8 mouse cellular contexts compared by ENCODE assay signal in genomic region chr13:20090711-20091603, GRCm38 (mm10). TPM values are rescaled to one million over a fixed set of nuclear protein-coding genes. Genes with fewer than 3 reads are reported as not detected.
DNase-seq lines count a peak whose midpoint lies in the region; ATAC-seq and TF ChIP-seq lines count a peak whose summit lies in the region.

No protein-coding gene starts in this region.

- DNase-seq in CD4-positive, CD25-positive, alpha-beta regulatory T cell, adult 2 months (ENCODE audit: low read depth, low spot score): peak; percentile 80
- DNase-seq in forebrain, embryonic 11.5 days (ENCODE audit: low spot score): peak; percentile 86
- DNase-seq in heart, postnatal 36 days: peak; percentile 61 to 74
- DNase-seq in layer of hippocampus, postnatal 36 days: peak; percentile 36 to 43
- peak; percentile 75 to 76 for DNase-seq in lung, postnatal 4 days
- DNase-seq in retina, postnatal 7 days (ENCODE audit: low read depth, low spot score): peak; percentile 29
- DNase-seq in urinary bladder, adult 2 months (ENCODE audit: low spot score): peak; percentile 65

- peak; percentile 61; the same call in 1 of the 2 replicates for TF ChIP-seq POLR2A in bone marrow, adult 2 months (IDR thresholded peaks at IDR 0.05; ENCODE audit: borderline replicate concordance, control insufficient read depth, low read depth, low read length)

- peak overlapping the region; percentile 88 for H3K4me3 ChIP-seq in bone marrow, adult 2 months (replicated peaks; ENCODE audit: control insufficient read depth, low read depth, low read length)
- peak overlapping the region; percentile 70 for H3K4me3 ChIP-seq in forebrain, embryonic 11.5 days (ENCODE audit: low read depth, low read length)

- peak; percentile 75 for ATAC-seq in forebrain, embryonic 11.5 days (replicated peaks; ENCODE audit: low FRiP score)

- under 1% methylated on average over 90 of the region's 93 CpGs for WGBS in bone marrow, adult 2 months
- WGBS in forebrain, embryonic 11.5 days: 1% methylated on average over 86 of the region's 93 CpGs

- H3K27ac ChIP-seq in bone marrow, adult 2 months (ENCODE audit: control insufficient read depth, insufficient read depth, low read depth, low read length, poor library complexity): peak overlapping the region; percentile 100
- H3K27ac ChIP-seq in forebrain, embryonic 11.5 days (ENCODE audit: low read depth, low read length): peak overlapping the region; percentile 64; the same call in 1 of the 2 replicates

- H3K27me3 ChIP-seq in forebrain, embryonic 11.5 days (ENCODE audit: control insufficient read depth, insufficient read depth, low read length): no peaks in the 10 kb centered on the region; the same call in 1 of the 2 replicates

- peak overlapping the region; percentile 94 for H3K4me2 ChIP-seq in forebrain, embryonic 11.5 days (ENCODE audit: low read depth, low read length, severe bottlenecking)

- H3K9me3 ChIP-seq in forebrain, embryonic 11.5 days (ENCODE audit: control insufficient read depth, low read length): no peaks in the 10 kb centered on the region

- intact Hi-C loops in heart, postnatal 36 days (cut with DNase I): loop anchor here (1.0 to 5.0 kb wide), 8 partner anchors 44 to 201 kb away; no protein-coding TSS in a partner anchor

- peak overlapping the region; percentile 78 for H3K9ac ChIP-seq in forebrain, embryonic 11.5 days (ENCODE audit: low read length)

- H3K36me3 ChIP-seq in forebrain, embryonic 11.5 days (ENCODE audit: control insufficient read depth, insufficient read depth, low read length): no peaks in the 10 kb centered on the region

- peaks cover 4% of the 10 kb centered on the region; the same call in 1 of the 2 replicates for H3K4me1 ChIP-seq in bone marrow, adult 2 months (ENCODE audit: control insufficient read depth, insufficient read depth, low read length)
- H3K4me1 ChIP-seq in forebrain, embryonic 11.5 days (replicated peaks; ENCODE audit: control insufficient read depth, insufficient read depth, low read length): peaks cover 3% of the 10 kb centered on the region; the same call in 1 of the 2 replicates

- TF ChIP-seq CTCF in bone marrow, adult 2 months (IDR thresholded peaks at IDR 0.05; ENCODE audit: control insufficient read depth, insufficient read depth, low read length): no peak

RNA-seq across cellular contexts. Expression of gene Elmo1, which starts 0.6 kb away (rescaled TPM):
- polyA plus RNA-seq in bone marrow, adult 2 months (2011; ENCODE audit: insufficient read depth, insufficient read length, low replicate concordance, missing spikeins): 7.1 and 13.2 TPM in 2 replicates
- 12.3 and 12.8 TPM in 2 replicates for polyA plus RNA-seq in forebrain, embryonic 11.5 days (2014; fragmentation: Nextera tagmentation; extraction: Ambion mirVana)
- total RNA-seq in heart, postnatal 36 days (2021): 10 to 100 TPM in 1 of 2 experiments, 1 to 10 TPM in 1; 8.5 to 11.2 TPM
- total RNA-seq in layer of hippocampus, postnatal 36 days (2021): 10 to 100 TPM; 24.6 to 29.2 TPM
- polyA plus RNA-seq in urinary bladder, adult 2 months (2012; rRNA removed): 9.8 and 11.6 TPM in 2 replicates

Comparison
In these comparisons a context has a peak if more than half of its experiments do, and no peak if none do; other contexts are left out.
1. Peak in every context shown above with its lines: DNase-seq, ATAC-seq, H3K4me3 ChIP-seq and H3K27ac ChIP-seq.
2. DNase-seq: peak in every context shown above with its lines; median percentile 86 in forebrain, embryonic 11.5 days; 80 in CD4-positive, CD25-positive, alpha-beta regulatory T cell, adult 2 months; 76 in lung, postnatal 4 days; 68 in heart, postnatal 36 days; 65 in urinary bladder, adult 2 months; 40 in layer of hippocampus, postnatal 36 days; 29 in retina, postnatal 7 days.